Mouse (Mus musculus) C2C12 (cell line): Measurements from ENCODE around the gene Fam53b. TPM values are rescaled to one million over a fixed set of nuclear protein-coding genes. Genes with fewer than 3 reads are reported as not detected.
A peak's percentile ranks its signal among the peaks of the same experiment; 100 is the strongest.

Experiments
- H3K27me3 ChIP-seq: one replicate; pipeline ENCODE4 v1.6.1; 2011; ENCODE audit not compliant: control insufficient read depth, insufficient read depth, insufficient read length
- H3K36me3 ChIP-seq: one replicate; pipeline ENCODE4 v1.6.1; 2011; ENCODE audit not compliant: control insufficient read depth, insufficient read depth
- H3K4me3 ChIP-seq: one replicate; pipeline ENCODE4 v1.5.1; 2011; ENCODE audit warnings: mild to moderate bottlenecking, control low read depth; ENCODE audit not compliant: poor library complexity, insufficient read depth, severe bottlenecking
- H3K79me2 ChIP-seq: one replicate; pipeline ENCODE4 v1.6.1; 2011; ENCODE audit not compliant: control insufficient read depth, insufficient read depth
- H3K79me3 ChIP-seq: one replicate; pipeline ENCODE4 v1.6.1; 2011; ENCODE audit warnings: low read depth, control low read depth
- H3ac ChIP-seq: one replicate; pipeline ENCODE3; 2011; ENCODE audit warnings: low read depth; ENCODE audit not compliant: control insufficient read depth, insufficient read length
- CEBPB ChIP-seq: IDR thresholded peaks from one replicate; pipeline ENCODE4 v1.6.1; 2011; ENCODE audit warnings: low read depth, mild to moderate bottlenecking, control low read depth, moderate library complexity
- CTCF ChIP-seq: IDR thresholded peaks from one replicate; pipeline ENCODE4 v1.5.1; 2011; ENCODE audit not compliant: control insufficient read depth, insufficient read depth, insufficient read length
- FOSL1 ChIP-seq: IDR thresholded peaks from one replicate; pipeline ENCODE4 v1.8.0; 2011; ENCODE audit warnings: mild to moderate bottlenecking, low read length; ENCODE audit not compliant: poor library complexity, insufficient read depth, severe bottlenecking
- MAX ChIP-seq: IDR thresholded peaks from one replicate; pipeline ENCODE4 v1.6.1; 2011; ENCODE audit warnings: mild to moderate bottlenecking, control low read depth
- MYOD1 ChIP-seq: IDR thresholded peaks from one replicate; pipeline ENCODE4 v1.6.1; 2011; ENCODE audit warnings: low read depth; ENCODE audit not compliant: control insufficient read depth, insufficient read length
- MYOG ChIP-seq: IDR thresholded peaks from one replicate; pipeline ENCODE4 v1.6.1; 2011; ENCODE audit not compliant: control insufficient read depth, insufficient read length; ENCODE audit errors: extremely low read depth
- USF1 ChIP-seq: IDR thresholded peaks from one replicate; pipeline ENCODE4 v1.6.1; 2011; ENCODE audit warnings: low read depth, mild to moderate bottlenecking, control low read depth, moderate library complexity
- long read RNA-seq, 2 experiments: library from polyadenylated mRNA; unstranded; transcript quantifications; one replicate each; pipeline ENCODE4 v2.0.0; 2019 to 2020
- polyA plus RNA-seq: library from polyadenylated mRNA; unstranded; fragments of >200 nt; fragmentation: generic; extraction: Trizol; gene quantifications from one replicate; pipeline ENCODE4 v1.2.1, GENCODE M21; 2012; ENCODE audit warnings: missing spikeins

Fam53b gene
- 3.2 TPM for polyA plus RNA-seq
- long read RNA-seq, experiment 1, partial matches to known transcripts, result 0 of 1 reads
- long read RNA-seq, experiment 1, other reads (novel, unspliced or antisense), result 1 of 1 reads
- long read RNA-seq, experiment 2, full-length matches to known transcripts, result 1 of 7 reads
- long read RNA-seq, experiment 2, partial matches to known transcripts, result 0 of 7 reads
- long read RNA-seq, experiment 2, other reads (novel, unspliced or antisense), result 6 of 7 reads

GRCm38 (mm10) chr7:132813416-132814088, at the start of gene Fam53b:
TSS of gene Fam53b (minus strand) at chr7:132813886.
- peak within 1 kb of the TSS; percentile 32 for H3K4me3 ChIP-seq
- H3K36me3 ChIP-seq, result no peaks in the 10 kb centered on the region
- H3K79me3 ChIP-seq, result no peaks in the 10 kb centered on the region
- H3K27me3 ChIP-seq, result no peaks in the 10 kb centered on the region
- H3ac ChIP-seq, result peak within 1 kb of the TSS; percentile 69
- TF ChIP-seq MAX (peak; percentile 43), FOSL1 (no peak), USF1 (no peak), CEBPB (no peak), CTCF (peak; percentile 55)
- no peaks in the 10 kb centered on the region for H3K79me2 ChIP-seq

- H3K4me3 ChIP-seq, result peak within 1 kb of the TSS; percentile 72
- no peaks in the 10 kb centered on the region for H3K27me3 ChIP-seq
- no peak for TF ChIP-seq MYOG
- H3K79me2 ChIP-seq, result peaks cover 47% of the 10 kb centered on the region
- no peaks in the 10 kb centered on the region for H3K36me3 ChIP-seq
- H3ac ChIP-seq, result peak within 1 kb of the TSS; percentile 83
- H3K79me3 ChIP-seq, result peaks cover 21% of the 10 kb centered on the region
Measured at GRCm38 (mm10) chr7:132859042-132859958, 45.6 kb upstream of the Fam53b start, which contains the start of gene Abraxas2. TSS of gene Abraxas2 (plus strand) at chr7:132859225.

GRCm38 (mm10) chr7:132858043-132858608, 44.4 kb upstream of the Fam53b start:
- Histone ChIP-seq H3K79me2 (peaks cover 35% of the 10 kb centered on the region), H3K79me3 (peaks cover 18% of the 10 kb centered on the region), H3K4me3 (no peak overlapping the region), H3K36me3 (no peaks in the 10 kb centered on the region), H3ac (no peak overlapping the region), H3K27me3 (no peaks in the 10 kb centered on the region)
- no peak for TF ChIP-seq MAX

- TF ChIP-seq FOSL1 (no peak), MYOD1 (no peak), CEBPB (no peak), MYOG (no peak), USF1 (no peak), CTCF (no peak), MAX (no peak)
- no peaks in the 10 kb centered on the region for H3K36me3 ChIP-seq
- no peak overlapping the region for H3ac ChIP-seq
Measured at GRCm38 (mm10) chr7:132856083-132856482, 42.4 kb upstream of the Fam53b start.

GRCm38 (mm10) chr7:132853946-132854345, 40.3 kb upstream of the Fam53b start:
- Histone ChIP-seq H3K79me3 (peaks cover 1% of the 10 kb centered on the region), H3K79me2 (peaks cover 16% of the 10 kb centered on the region), H3K36me3 (peaks cover 16% of the 10 kb centered on the region), H3ac (no peak overlapping the region), H3K4me3 (no peak overlapping the region), H3K27me3 (no peaks in the 10 kb centered on the region)
- TF ChIP-seq CEBPB (no peak), FOSL1 (no peak), USF1 (no peak), MYOG (no peak), MAX (no peak), MYOD1 (no peak), CTCF (no peak)

More at GRCm38 (mm10) chr7:132856083-132856482, 42.4 kb upstream of the Fam53b start:
- H3K27me3 ChIP-seq, result no peaks in the 10 kb centered on the region
- H3K79me3 ChIP-seq, result peaks cover 9% of the 10 kb centered on the region
- peaks cover 24% of the 10 kb centered on the region for H3K79me2 ChIP-seq
- no peak overlapping the region for H3K4me3 ChIP-seq

- Histone ChIP-seq H3K36me3 (peaks cover 22% of the 10 kb centered on the region), H3K4me3 (no peak overlapping the region), H3K27me3 (no peaks in the 10 kb centered on the region), H3ac (no peak overlapping the region), H3K79me3 (peaks cover 1% of the 10 kb centered on the region), H3K79me2 (peaks cover 16% of the 10 kb centered on the region)
- TF ChIP-seq USF1, result no peak
- TF ChIP-seq MAX, result no peak
- TF ChIP-seq CEBPB, result no peak
- TF ChIP-seq CTCF, result no peak
- no peak for TF ChIP-seq FOSL1
- TF ChIP-seq MYOG, result no peak
Measured at GRCm38 (mm10) chr7:132853361-132853760, 39.7 kb upstream of the Fam53b start.
